Mouse (Mus musculus) right cerebral cortex, adult 18-20 months (tissue): ENCODE data around the gene Gm37419.

Source experiments
- DNase-seq: peaks from one replicate; pipeline ENCODE4 v3.0.0; 2022; ENCODE audit warnings: mixed read lengths

Gene Gm37419

GRCm38 (mm10) chr16:23980201-23980870 is 7.9 kb upstream of the Gm37419 start:
- no peak for DNase-seq

- no peak for DNase-seq
Measured at GRCm38 (mm10) chr16:23980991-23981720, 7.1 kb upstream of the Gm37419 start.

- peak; percentile 84 for DNase-seq
Measured at GRCm38 (mm10) chr16:23981925-23982851, 6.1 kb upstream of the Gm37419 start.

- DNase-seq: peak; percentile 73
Measured at GRCm38 (mm10) chr16:23982891-23983588, 5.2 kb upstream of the Gm37419 start.

GRCm38 (mm10) chr16:23984183-23984582 is 4.1 kb upstream of the Gm37419 start:
- peak; percentile 86 for DNase-seq

- no peak for DNase-seq
Measured at GRCm38 (mm10) chr16:23984760-23985466, 3.4 kb upstream of the Gm37419 start.

- no peak for DNase-seq
Measured at GRCm38 (mm10) chr16:23985467-23985861, 2.8 kb upstream of the Gm37419 start.

- no peak for DNase-seq
Measured at GRCm38 (mm10) chr16:23986176-23986575, 2.1 kb upstream of the Gm37419 start.

GRCm38 (mm10) chr16:23986871-23987270 is 1.4 kb upstream of the Gm37419 start:
- no peak for DNase-seq

- no peak for DNase-seq
Measured at GRCm38 (mm10) chr16:23987341-23988156, 733 bp upstream of the Gm37419 start.

GRCm38 (mm10) chr16:23988157-23988465 is 171 bp upstream of the Gm37419 start:
- DNase-seq: no peak

- no peak for DNase-seq
Measured at GRCm38 (mm10) chr16:23989209-23990160, 1.2 kb downstream of the Gm37419 start.

- no peak for DNase-seq
Measured at GRCm38 (mm10) chr16:23990161-23990970, 2.1 kb downstream of the Gm37419 start.

GRCm38 (mm10) chr16:23991170-23991569 is 2.9 kb downstream of the Gm37419 start:
- DNase-seq: peak; percentile 87

- DNase-seq: no peak
Measured at GRCm38 (mm10) chr16:23991846-23992580, 3.7 kb downstream of the Gm37419 start.

- DNase-seq: no peak
Measured at GRCm38 (mm10) chr16:23993351-23994321, 5.4 kb downstream of the Gm37419 start.

- DNase-seq: no peak
Measured at GRCm38 (mm10) chr16:23996342-23996741, 8.1 kb downstream of the Gm37419 start.
